Mouse (Mus musculus) stomach, postnatal 0 days (tissue): ENCODE results near the gene Gm13691. TPM values are rescaled to one million over a fixed set of nuclear protein-coding genes. Genes with fewer than 3 reads are reported as not detected.
"Not testable (repeated sequence)": the region's sequence is repeated elsewhere in the genome, so short reads cannot be mapped to it uniquely, and the experiment has no call there.

Experiments
- ATAC-seq: fragments of 200-750 bp; cut with Nextera tagmentation; 2 replicates; pipeline ENCODE4 v1.8.0; 2017; ENCODE audit not compliant: low FRiP score, low TSS enrichment
- DNase-seq: peaks from one replicate; pipeline ENCODE4 v3.0.0-alpha.2; 2016; ENCODE audit warnings: low spot score
- H3K27ac ChIP-seq: fragments of 300-500 bp; sonication (generic); replicated peaks from 2 replicates; pipeline ENCODE4 v1.5.1; 2014; ENCODE audit warnings: mild to moderate bottlenecking, control low read depth
- H3K27me3 ChIP-seq: fragments of 300-500 bp; sonication (generic); 2 replicates; pipeline ENCODE4 v1.6.1; 2014; ENCODE audit warnings: low read length; ENCODE audit not compliant: control insufficient read depth, insufficient read depth
- H3K36me3 ChIP-seq: fragments of 300-500 bp; sonication (generic); 2 replicates; pipeline ENCODE4 v1.6.1; 2014; ENCODE audit warnings: low read length, mixed read lengths; ENCODE audit not compliant: control insufficient read depth, insufficient read depth
- H3K4me1 ChIP-seq: fragments of 300-500 bp; sonication (generic); replicated peaks from 2 replicates; pipeline ENCODE4 v1.6.1; 2014; ENCODE audit warnings: antibody characterized with exemption; ENCODE audit not compliant: control insufficient read depth, insufficient read depth
- H3K4me2 ChIP-seq: fragments of 300-500 bp; sonication (generic); replicated peaks from 2 replicates; pipeline ENCODE4 v1.6.1; 2014; ENCODE audit warnings: low read depth, mild to moderate bottlenecking, control low read depth, moderate library complexity
- H3K4me3 ChIP-seq: fragments of 300-500 bp; sonication (generic); 2 replicates; pipeline ENCODE4 v1.5.1; 2014; ENCODE audit warnings: low read depth, low read length, control low read depth
- H3K9ac ChIP-seq: fragments of 300-500 bp; sonication (generic); 2 replicates; pipeline ENCODE4 v1.6.1; 2014; ENCODE audit warnings: mild to moderate bottlenecking, low read length, control low read depth, mixed read lengths
- H3K9me3 ChIP-seq: fragments of 300-500 bp; sonication (generic); 2 replicates; pipeline ENCODE4 v1.6.1; 2016; ENCODE audit warnings: low read length; ENCODE audit not compliant: control insufficient read depth
- CTCF ChIP-seq: IDR thresholded peaks from 2 replicates; pipeline ENCODE4 v1.5.1; 2016; ENCODE audit warnings: antibody characterized with exemption, low read depth, mild to moderate bottlenecking, moderate library complexity
- EP300 ChIP-seq: optimal IDR thresholded peaks from 2 replicates; pipeline ENCODE3; 2016; ENCODE audit warnings: antibody characterized with exemption
- WGBS: fragments of 180-500 bp; shearing (Covaris S2); extraction: QIAGEN DNeasy Blood & Tissue Kit; methylation state at CpG from one replicate; pipeline ENCODE4 v1.1.7; 2014; 5-methylcytosine and 5-hydroxymethylcytosine counted together
- polyA plus RNA-seq: library from polyadenylated mRNA; unstranded; fragments of >200 nt; fragmentation: Nextera tagmentation; extraction: Ambion mirVana; gene quantifications from 2 replicates; pipeline ENCODE4 v1.2.1, GENCODE M21; 2015

The Gm13691 gene
- polyA plus RNA-seq: not detected in 2 replicates

DNA sequence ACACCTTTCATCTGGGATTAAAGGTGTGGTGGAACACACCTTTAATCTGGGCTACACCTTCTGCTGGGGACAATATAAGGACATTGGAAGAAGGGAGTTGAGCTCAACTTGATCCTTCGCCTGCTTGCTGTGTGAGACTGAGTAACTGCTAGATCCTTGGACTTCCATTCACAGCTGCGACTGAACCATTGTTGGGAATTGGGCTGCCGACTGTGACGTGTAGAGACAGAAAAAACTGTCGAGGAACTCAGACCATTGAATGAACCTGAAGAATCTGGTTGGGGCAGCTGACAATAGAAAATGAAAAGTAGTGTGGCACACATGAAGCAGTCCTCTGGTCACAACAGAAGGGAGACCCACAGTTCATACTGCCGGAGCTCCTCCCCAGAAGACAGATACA lies at the start of gene Gm13691:
TSS of gene Gm13691 (plus strand) at position 301 of the 400 bp plus-strand sequence.
- not testable (repeated sequence) for DNase-seq, ATAC-seq, H3K9me3 ChIP-seq, H3K4me2 ChIP-seq, H3K36me3 ChIP-seq, H3K4me1 ChIP-seq, H3K27ac ChIP-seq, H3K27me3 ChIP-seq, H3K9ac ChIP-seq, H3K4me3 ChIP-seq
- WGBS: no CpG with 5 or more reads among the region's 6 CpGs

DNA sequence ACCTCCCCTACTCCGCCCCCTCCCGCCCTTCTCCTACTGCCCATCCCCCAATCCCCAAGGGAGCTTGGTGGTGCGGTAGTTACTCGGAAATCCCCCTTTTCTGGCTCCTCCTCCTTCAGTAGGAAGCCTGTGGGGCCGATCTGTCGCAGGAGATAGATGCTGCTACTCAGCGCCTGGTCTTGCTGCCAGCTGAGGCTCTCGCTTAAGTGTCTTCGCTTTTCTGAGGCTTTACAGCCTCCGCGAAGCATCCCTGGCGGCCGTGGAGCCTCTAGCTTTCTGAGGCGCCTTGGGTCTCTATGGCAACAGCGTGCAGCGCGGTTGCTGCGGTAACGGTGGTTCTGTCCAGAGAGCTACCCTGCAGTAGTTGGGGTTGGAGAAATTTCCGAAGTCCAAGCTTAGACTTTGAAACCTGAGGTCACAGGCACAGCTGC lies 49.4 kb upstream of the Gm13691 start, which contains the start of gene Zswim2:
TSS of gene Zswim2 (minus strand) at position 298 of the 431 bp plus-strand sequence.
- Histone ChIP-seq H3K27me3 (no peaks in the 10 kb centered on the region), H3K4me1 (no peaks in the 10 kb centered on the region), H3K9ac (no peak within 1 kb of the TSS), H3K36me3 (no peaks in the 10 kb centered on the region), H3K27ac (no peak within 1 kb of the TSS), H3K4me3 (no peak within 1 kb of the TSS), H3K9me3 (no peaks in the 10 kb centered on the region), H3K4me2 (peak within 1 kb of the TSS; percentile 34)
- under 1% methylated on average over 20 of the region's 20 CpGs for WGBS
- DNase-seq (peak; percentile 24), ATAC-seq (peak; percentile 45)
- no peak for TF ChIP-seq CTCF
- TF ChIP-seq EP300: no peak

DNA sequence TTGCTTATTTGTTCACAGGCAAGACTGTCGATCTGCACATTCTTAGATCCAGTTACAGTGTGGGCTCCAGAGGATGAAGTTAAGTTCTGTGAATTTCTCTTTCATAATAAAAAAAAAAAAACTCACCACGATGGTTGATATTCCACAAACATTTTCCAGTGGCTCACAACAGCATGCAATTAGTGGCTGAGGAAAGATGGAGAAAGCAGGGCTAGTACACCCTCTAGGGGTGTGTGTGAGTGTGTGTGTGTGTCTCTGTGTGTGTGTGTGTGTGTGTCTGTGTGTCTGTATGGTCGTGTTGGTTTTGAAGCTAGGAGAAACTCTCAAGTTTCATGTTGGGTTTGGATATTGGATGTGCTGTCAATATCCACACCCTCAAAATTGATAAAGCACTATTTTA lies 49.0 kb upstream of the Gm13691 start:
- H3K9ac ChIP-seq: no peak overlapping the region
- H3K4me3 ChIP-seq: no peak overlapping the region
- H3K9me3 ChIP-seq: no peaks in the 10 kb centered on the region
- 33% methylated on average over 3 of the region's 3 CpGs for WGBS
- no peaks in the 10 kb centered on the region for H3K27me3 ChIP-seq
- H3K4me1 ChIP-seq: no peaks in the 10 kb centered on the region
- 0 out of 2 replicates have a peak overlapping the region, but pooled peaks have one; percentile 34 for H3K4me2 ChIP-seq
- ATAC-seq: no peak
- no peak overlapping the region for H3K27ac ChIP-seq
- peak; percentile 27 for TF ChIP-seq CTCF
- TF ChIP-seq EP300: no peak
- H3K36me3 ChIP-seq: no peaks in the 10 kb centered on the region
- no peak for DNase-seq

DNA sequence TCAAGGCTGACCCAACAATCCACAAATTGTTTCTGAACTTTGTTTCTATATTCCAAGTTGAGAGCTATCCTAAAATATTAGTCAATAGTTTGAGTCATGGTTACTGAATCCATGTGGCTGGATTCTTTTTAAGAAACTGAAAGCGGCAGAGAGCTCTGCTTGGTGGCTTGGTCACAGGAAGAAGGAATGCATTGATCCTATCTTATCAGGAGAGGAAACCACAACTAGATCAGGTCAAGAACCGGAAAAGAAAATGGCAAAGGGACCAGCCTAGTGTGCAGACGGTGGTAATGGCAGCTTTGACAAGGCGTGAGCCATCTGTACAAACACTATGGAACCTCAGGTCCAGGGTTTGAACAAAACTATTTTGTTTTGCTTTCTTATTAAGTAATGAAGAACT lies 48.6 kb upstream of the Gm13691 start:
- WGBS: 59% methylated on average over 4 of the region's 4 CpGs
- Histone ChIP-seq H3K27ac (no peak overlapping the region), H3K9me3 (no peaks in the 10 kb centered on the region), H3K9ac (no peak overlapping the region), H3K27me3 (no peaks in the 10 kb centered on the region), H3K36me3 (no peaks in the 10 kb centered on the region), H3K4me1 (no peaks in the 10 kb centered on the region), H3K4me3 (no peak overlapping the region), H3K4me2 (no peak overlapping the region)
- TF ChIP-seq EP300 (no peak), CTCF (no peak)
- ATAC-seq (no peak), DNase-seq (no peak)

DNA sequence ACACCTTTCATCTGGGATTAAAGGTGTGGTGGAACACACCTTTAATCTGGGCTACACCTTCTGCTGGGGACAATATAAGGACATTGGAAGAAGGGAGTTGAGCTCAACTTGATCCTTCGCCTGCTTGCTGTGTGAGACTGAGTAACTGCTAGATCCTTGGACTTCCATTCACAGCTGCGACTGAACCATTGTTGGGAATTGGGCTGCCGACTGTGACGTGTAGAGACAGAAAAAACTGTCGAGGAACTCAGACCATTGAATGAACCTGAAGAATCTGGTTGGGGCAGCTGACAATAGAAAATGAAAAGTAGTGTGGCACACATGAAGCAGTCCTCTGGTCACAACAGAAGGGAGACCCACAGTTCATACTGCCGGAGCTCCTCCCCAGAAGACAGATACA lies 35.0 kb upstream of the Gm13691 start, which contains the start of gene Gm13698:
TSS of gene Gm13698 (plus strand) at position 301 of the 400 bp plus-strand sequence.
- not testable (repeated sequence) for ATAC-seq, H3K9me3 ChIP-seq, H3K4me1 ChIP-seq, H3K27ac ChIP-seq, H3K4me3 ChIP-seq, H3K4me2 ChIP-seq, H3K9ac ChIP-seq, H3K27me3 ChIP-seq, H3K36me3 ChIP-seq, DNase-seq
- no CpG with 5 or more reads among the region's 6 CpGs for WGBS

DNA sequence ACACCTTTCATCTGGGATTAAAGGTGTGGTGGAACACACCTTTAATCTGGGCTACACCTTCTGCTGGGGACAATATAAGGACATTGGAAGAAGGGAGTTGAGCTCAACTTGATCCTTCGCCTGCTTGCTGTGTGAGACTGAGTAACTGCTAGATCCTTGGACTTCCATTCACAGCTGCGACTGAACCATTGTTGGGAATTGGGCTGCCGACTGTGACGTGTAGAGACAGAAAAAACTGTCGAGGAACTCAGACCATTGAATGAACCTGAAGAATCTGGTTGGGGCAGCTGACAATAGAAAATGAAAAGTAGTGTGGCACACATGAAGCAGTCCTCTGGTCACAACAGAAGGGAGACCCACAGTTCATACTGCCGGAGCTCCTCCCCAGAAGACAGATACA lies 29.1 kb upstream of the Gm13691 start, which contains the start of gene Gm13693:
TSS of gene Gm13693 (plus strand) at position 301 of the 400 bp plus-strand sequence.
- not testable (repeated sequence) for H3K9me3 ChIP-seq, H3K36me3 ChIP-seq, H3K4me3 ChIP-seq, H3K27ac ChIP-seq, H3K4me1 ChIP-seq, H3K9ac ChIP-seq, H3K4me2 ChIP-seq, ATAC-seq, DNase-seq, H3K27me3 ChIP-seq
- WGBS: no CpG with 5 or more reads among the region's 6 CpGs

DNA sequence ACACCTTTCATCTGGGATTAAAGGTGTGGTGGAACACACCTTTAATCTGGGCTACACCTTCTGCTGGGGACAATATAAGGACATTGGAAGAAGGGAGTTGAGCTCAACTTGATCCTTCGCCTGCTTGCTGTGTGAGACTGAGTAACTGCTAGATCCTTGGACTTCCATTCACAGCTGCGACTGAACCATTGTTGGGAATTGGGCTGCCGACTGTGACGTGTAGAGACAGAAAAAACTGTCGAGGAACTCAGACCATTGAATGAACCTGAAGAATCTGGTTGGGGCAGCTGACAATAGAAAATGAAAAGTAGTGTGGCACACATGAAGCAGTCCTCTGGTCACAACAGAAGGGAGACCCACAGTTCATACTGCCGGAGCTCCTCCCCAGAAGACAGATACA lies 23.3 kb upstream of the Gm13691 start, which contains the start of gene Gm13695:
TSS of gene Gm13695 (plus strand) at position 301 of the 400 bp plus-strand sequence.
- no CpG with 5 or more reads among the region's 6 CpGs for WGBS
- not testable (repeated sequence) for H3K27me3 ChIP-seq, H3K4me1 ChIP-seq, H3K4me3 ChIP-seq, H3K4me2 ChIP-seq, ATAC-seq, H3K9me3 ChIP-seq, H3K9ac ChIP-seq, DNase-seq, H3K27ac ChIP-seq, H3K36me3 ChIP-seq

DNA sequence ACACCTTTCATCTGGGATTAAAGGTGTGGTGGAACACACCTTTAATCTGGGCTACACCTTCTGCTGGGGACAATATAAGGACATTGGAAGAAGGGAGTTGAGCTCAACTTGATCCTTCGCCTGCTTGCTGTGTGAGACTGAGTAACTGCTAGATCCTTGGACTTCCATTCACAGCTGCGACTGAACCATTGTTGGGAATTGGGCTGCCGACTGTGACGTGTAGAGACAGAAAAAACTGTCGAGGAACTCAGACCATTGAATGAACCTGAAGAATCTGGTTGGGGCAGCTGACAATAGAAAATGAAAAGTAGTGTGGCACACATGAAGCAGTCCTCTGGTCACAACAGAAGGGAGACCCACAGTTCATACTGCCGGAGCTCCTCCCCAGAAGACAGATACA lies 17.5 kb upstream of the Gm13691 start, which contains the start of gene Gm13696:
TSS of gene Gm13696 (plus strand) at position 301 of the 400 bp plus-strand sequence.
- not testable (repeated sequence) for H3K36me3 ChIP-seq, H3K27ac ChIP-seq, DNase-seq, H3K4me3 ChIP-seq, H3K27me3 ChIP-seq, H3K9me3 ChIP-seq, H3K4me1 ChIP-seq, H3K4me2 ChIP-seq, H3K9ac ChIP-seq, ATAC-seq
- WGBS: no CpG with 5 or more reads among the region's 6 CpGs

DNA sequence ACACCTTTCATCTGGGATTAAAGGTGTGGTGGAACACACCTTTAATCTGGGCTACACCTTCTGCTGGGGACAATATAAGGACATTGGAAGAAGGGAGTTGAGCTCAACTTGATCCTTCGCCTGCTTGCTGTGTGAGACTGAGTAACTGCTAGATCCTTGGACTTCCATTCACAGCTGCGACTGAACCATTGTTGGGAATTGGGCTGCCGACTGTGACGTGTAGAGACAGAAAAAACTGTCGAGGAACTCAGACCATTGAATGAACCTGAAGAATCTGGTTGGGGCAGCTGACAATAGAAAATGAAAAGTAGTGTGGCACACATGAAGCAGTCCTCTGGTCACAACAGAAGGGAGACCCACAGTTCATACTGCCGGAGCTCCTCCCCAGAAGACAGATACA lies 11.7 kb upstream of the Gm13691 start, which contains the start of gene Gm13694:
TSS of gene Gm13694 (plus strand) at position 301 of the 400 bp plus-strand sequence.
- not testable (repeated sequence) for H3K36me3 ChIP-seq, ATAC-seq, H3K4me1 ChIP-seq, H3K27ac ChIP-seq, H3K4me2 ChIP-seq, H3K9me3 ChIP-seq, H3K4me3 ChIP-seq, H3K27me3 ChIP-seq, DNase-seq, H3K9ac ChIP-seq
- WGBS: no CpG with 5 or more reads among the region's 6 CpGs
